Mouse (Mus musculus): ENCODE results near the gene Prm2.

Prm2 gene

GRCm38 (mm10) chr16:10796034-10796433 is at the start of gene Prm2:
Prm2 (minus strand) TSS chr16:10796134.
- no peak for DNase-seq

DNA sequence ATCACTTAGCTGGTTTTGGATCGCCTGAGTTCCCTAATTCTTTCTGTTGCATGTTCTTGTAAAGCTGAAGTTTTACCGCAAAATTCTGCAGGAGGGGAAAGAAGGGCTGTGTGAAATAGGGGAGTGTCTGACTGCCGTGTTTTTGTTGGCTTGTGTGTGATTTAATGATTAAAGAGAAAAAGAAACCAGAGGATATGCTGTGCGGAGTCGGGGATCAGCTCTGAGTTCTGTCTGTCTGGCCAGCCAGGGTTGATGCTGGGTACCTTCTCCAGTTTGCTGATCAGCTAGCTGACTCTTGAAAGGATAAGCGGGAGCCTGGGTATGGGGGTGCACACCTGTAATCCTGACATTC is 48.4 kb upstream of the Prm2 start:
- DNase-seq, result peak; percentile 27

GRCm38 (mm10) chr16:10843486-10844318 is 47.8 kb upstream of the Prm2 start:
- DNase-seq, result no peak

GRCm38 (mm10) chr16:10842282-10842855 is 46.4 kb upstream of the Prm2 start:
- peak; percentile 23 for DNase-seq

GRCm38 (mm10) chr16:10840018-10840417 is 44.1 kb upstream of the Prm2 start:
- no peak for DNase-seq

DNA sequence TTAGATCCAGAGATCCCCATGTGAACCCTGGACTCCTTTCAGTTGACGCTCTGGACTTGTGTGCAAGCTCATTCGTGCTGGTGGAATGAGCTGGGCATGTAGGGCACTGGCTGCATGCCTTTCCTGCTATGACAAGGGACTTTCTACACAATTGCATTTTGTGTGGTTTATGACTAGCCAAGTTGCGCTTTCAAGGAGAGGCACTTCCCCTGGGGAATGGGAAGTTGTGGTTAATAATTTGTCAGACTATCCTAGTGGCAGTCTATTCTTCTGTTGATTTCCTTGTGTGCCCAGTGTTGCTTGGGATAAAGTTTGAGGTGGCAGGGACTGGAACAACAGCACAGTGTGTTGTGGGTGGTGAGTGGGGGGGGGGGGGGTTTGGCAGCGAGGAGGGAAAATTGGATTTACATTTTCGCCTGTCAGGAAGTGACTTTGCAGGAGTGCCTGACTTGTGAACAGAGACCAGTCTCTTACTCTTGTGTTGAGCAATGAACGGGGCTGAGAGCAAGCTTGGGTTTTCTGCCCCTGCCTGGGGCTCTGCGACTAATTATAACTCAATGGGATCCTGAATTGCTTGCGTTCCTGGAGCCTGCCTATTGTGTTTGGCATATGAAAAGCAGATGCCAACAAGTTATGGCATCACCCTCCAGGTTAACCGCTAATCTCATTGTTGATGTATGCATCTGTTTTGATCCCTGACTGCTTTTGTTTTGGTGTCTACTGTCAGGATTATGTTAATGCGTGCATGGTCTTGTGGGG is 42.7 kb upstream of the Prm2 start:
- no peak for DNase-seq

GRCm38 (mm10) chr16:10837903-10838302 is 42.0 kb upstream of the Prm2 start:
- no peak for DNase-seq

- no peak for DNase-seq
Observed at GRCm38 (mm10) chr16:10837250-10837649, 41.3 kb upstream of the Prm2 start.

DNA sequence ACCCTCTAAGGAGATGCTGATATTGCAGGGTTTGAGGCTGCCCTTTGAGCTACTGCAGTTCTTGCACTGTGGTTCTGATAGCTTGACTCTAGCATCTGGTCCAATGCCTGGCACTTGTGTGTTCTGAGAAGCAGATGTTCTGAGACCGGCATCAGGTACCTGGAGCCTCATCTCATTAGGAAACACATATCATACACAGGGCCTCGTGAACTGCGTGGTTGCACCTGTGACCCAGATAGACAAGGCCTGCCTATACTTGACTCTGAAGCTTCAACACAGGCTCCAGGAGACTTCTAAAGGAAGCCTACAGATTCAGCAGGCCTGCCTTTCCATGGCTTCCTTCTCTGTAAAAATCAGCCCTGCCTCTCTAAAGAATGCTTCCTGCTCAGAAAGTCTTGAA is 40.5 kb upstream of the Prm2 start:
- peak; percentile 34 for DNase-seq

GRCm38 (mm10) chr16:10834911-10835587 is 39.1 kb upstream of the Prm2 start, which contains the start of gene Rmi2:
Rmi2 (plus strand) TSS chr16:10835059.
- DNase-seq, result peak; percentile 85

GRCm38 (mm10) chr16:10834542-10834910 is 38.6 kb upstream of the Prm2 start:
- DNase-seq, result peak; percentile 46

GRCm38 (mm10) chr16:10828461-10828805 is 32.5 kb upstream of the Prm2 start:
- no peak for DNase-seq

GRCm38 (mm10) chr16:10827766-10828460 is 32.0 kb upstream of the Prm2 start:
- DNase-seq, result no peak

- no peak for DNase-seq
Observed at GRCm38 (mm10) chr16:10827269-10827668, 31.3 kb upstream of the Prm2 start.

GRCm38 (mm10) chr16:10825840-10826239 is 29.9 kb upstream of the Prm2 start:
- DNase-seq, result no peak

GRCm38 (mm10) chr16:10824536-10824935 is 28.6 kb upstream of the Prm2 start:
- no peak for DNase-seq

DNA sequence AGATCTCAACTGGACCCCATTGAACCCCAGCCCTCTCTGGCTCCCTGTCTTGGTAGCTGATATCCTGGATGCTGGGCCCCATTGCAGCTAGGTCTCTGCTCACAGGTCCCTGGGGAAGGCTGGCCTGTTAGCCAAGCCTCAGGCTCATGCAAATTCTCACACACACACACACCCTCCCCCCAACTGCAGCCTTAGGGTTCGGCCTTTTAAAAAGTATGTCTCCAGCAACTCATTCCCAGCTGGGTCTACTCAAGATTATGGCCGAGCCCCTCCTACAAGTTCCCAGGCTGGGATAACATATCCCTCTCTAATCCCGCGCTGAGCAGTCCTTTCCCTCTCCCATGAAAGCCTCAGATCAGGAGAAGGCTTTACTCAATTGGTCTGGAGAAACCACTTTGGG is 25.5 kb upstream of the Prm2 start:
- no peak for DNase-seq

- no peak for DNase-seq
Observed at GRCm38 (mm10) chr16:10819966-10820365, 24.0 kb upstream of the Prm2 start.

DNA sequence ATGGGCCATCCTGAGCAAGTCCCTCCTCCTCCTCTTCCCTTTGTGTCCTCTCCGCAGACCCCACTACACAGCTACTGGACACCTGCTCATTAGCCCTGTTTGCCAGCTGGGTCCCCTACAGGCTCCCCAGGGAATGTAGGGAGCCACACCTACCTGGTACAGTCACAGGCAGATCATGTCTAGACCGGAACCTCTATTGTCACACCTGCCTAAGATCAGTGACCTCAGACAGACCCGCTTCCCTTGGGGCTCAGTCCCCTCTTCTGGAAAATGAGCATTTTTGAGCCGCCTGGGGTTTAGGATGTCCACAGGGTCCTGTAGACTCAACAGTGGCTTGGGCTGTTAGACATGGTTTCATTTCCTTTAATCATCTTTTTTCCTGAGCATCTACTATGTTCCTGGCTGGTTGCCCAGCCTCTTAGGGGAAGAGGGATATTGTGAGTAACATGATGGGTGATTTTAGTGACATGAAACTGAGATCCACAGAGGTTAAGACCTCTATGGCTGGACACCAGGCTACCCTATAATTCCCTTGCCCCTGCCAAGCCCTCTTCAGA is 22.7 kb upstream of the Prm2 start:
- DNase-seq, result no peak

DNA sequence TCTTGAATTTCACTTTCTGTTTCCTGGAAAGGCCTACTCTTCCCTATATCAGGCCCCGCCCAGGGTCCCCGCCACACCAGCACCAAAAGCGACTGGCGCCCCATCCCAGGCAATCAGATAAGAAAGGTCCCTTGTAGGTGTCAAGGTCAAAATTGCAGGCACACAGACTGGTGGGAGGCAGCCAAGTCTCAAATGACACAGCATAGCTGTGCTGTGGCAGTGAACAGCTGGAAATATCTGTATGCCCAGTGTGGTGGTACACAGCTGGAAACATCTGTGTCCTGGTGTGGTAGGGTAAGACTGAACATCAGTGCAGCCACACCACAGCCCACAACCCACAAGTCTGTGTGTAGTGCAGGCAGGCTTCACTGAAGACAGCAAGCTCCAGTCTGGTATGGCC is 18.9 kb upstream of the Prm2 start:
- no peak for DNase-seq

DNA sequence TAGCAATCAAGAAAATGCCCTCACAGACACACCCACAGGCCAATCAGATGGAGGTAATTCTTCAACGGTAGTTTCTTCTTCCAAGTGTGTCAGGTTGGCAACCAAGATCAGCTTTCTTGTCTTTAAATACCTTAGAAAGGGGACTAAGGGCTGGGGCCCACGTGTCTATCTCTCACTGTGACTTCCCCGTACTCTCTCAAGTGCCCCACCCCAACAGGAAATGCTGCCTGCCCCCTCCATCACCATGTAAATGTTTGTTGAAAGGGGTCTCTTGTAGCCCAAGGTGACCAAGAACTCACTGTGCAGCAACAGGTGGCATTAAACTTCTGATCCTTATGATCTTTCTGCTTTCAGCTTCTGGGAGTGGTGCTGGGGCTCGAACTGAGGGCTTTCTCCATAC is 17.8 kb upstream of the Prm2 start:
- no peak for DNase-seq

- DNase-seq, result no peak
Observed at GRCm38 (mm10) chr16:10812865-10813371, 17.0 kb upstream of the Prm2 start, which contains the start of gene Gm11172. Gm11172 (plus strand) TSS chr16:10812915.
